Mouse (Mus musculus) E14TG2a.4 (cell line): ENCODE results near the gene Xrn1.

Experiments
- CTCF ChIP-seq: conservative IDR thresholded peaks from 2 replicates; pipeline ENCODE4 v1.5.1; 2014; ENCODE audit warnings: low read length
- NANOG ChIP-seq: IDR thresholded peaks from 2 replicates; pipeline ENCODE4 v1.6.1; 2014; ENCODE audit warnings: borderline replicate concordance, low read length, mixed read lengths
- POU5F1 ChIP-seq: IDR thresholded peaks from 2 replicates; pipeline ENCODE4 v1.6.1; 2014; ENCODE audit warnings: low read length, borderline replicate concordance

- TF ChIP-seq CTCF (no peak), POU5F1 (no peak), NANOG (no peak)
Measured at GRCm38 (mm10) chr9:96029886-96030285, 75.3 kb downstream of the Xrn1 start.
